Mouse (Mus musculus): ENCODE results near the gene Cfi. TPM values are rescaled to one million over a fixed set of nuclear protein-coding genes. Genes with fewer than 3 reads are reported as not detected.

The Cfi gene
- polyA plus RNA-seq, 1 experiment from 2014 or later: 34.5 TPM

- Histone ChIP-seq H3K27ac (ENCODE audit: low read depth) (peak within 1 kb of the TSS; percentile 75), H3K9me3 (ENCODE audit: control insufficient read depth, low read length) (no peaks in the 10 kb centered on the region), H3K4me3 (ENCODE audit: low read depth, low read length) (peak within 1 kb of the TSS; percentile 70), H3K9ac (ENCODE audit: low read length) (peak within 1 kb of the TSS; percentile 70), H3K27me3 (replicated peaks; ENCODE audit: control insufficient read depth, insufficient read depth, low read length) (no peaks in the 10 kb centered on the region), H3K4me2 (ENCODE audit: low read length) (peak within 1 kb of the TSS; percentile 79), H3K36me3 (ENCODE audit: control insufficient read depth, insufficient read depth, low read length) (peaks cover 7% of the 10 kb centered on the region; the same call in 1 of the 2 replicates), H3K4me1 (replicated peaks; ENCODE audit: control insufficient read depth, insufficient read depth, low read length) (peaks cover 23% of the 10 kb centered on the region)
- ATAC-seq (replicated peaks; ENCODE audit: low FRiP score, low TSS enrichment, low read depth) (peak; percentile 90), DNase-seq (ENCODE audit: low spot score) (peak; percentile 94)
- WGBS: under 1% methylated on average over 34 of the region's 34 CpGs
These were observed 65.7 kb downstream of the Cfi start, which contains the start of gene Casp6 for GRCm38 (mm10) chr3:129901271-129901809. Gene Casp6, plus strand, starts transcription at chr3:129901425.

GRCm38 (mm10) chr3:129903369-129903768 is 67.7 kb downstream of the Cfi start:
- no peaks in the 10 kb centered on the region for H3K27me3 ChIP-seq (replicated peaks; ENCODE audit: control insufficient read depth, insufficient read depth, low read length)
- H3K4me3 ChIP-seq (ENCODE audit: low read depth, low read length): no peak overlapping the region
- no peak for DNase-seq (ENCODE audit: low spot score)
- WGBS: 81% methylated on average over 3 of the region's 3 CpGs
- H3K4me1 ChIP-seq (replicated peaks; ENCODE audit: control insufficient read depth, insufficient read depth, low read length): peaks cover 23% of the 10 kb centered on the region
- H3K36me3 ChIP-seq (ENCODE audit: control insufficient read depth, insufficient read depth, low read length): peaks cover 17% of the 10 kb centered on the region
- H3K9ac ChIP-seq (ENCODE audit: low read length): no peak overlapping the region
- no peak overlapping the region for H3K27ac ChIP-seq (ENCODE audit: low read depth)
- no peak for ATAC-seq (replicated peaks; ENCODE audit: low FRiP score, low TSS enrichment, low read depth)
- no peak overlapping the region for H3K4me2 ChIP-seq (ENCODE audit: low read length)
- H3K9me3 ChIP-seq (ENCODE audit: control insufficient read depth, low read length): no peaks in the 10 kb centered on the region

- Histone ChIP-seq H3K4me2 (ENCODE audit: low read length) (no peak overlapping the region), H3K4me3 (ENCODE audit: low read depth, low read length) (no peak overlapping the region), H3K27ac (ENCODE audit: low read depth) (no peak overlapping the region), H3K36me3 (ENCODE audit: control insufficient read depth, insufficient read depth, low read length) (peaks cover 22% of the 10 kb centered on the region), H3K9ac (ENCODE audit: low read length) (no peak overlapping the region), H3K9me3 (ENCODE audit: control insufficient read depth, low read length) (no peaks in the 10 kb centered on the region), H3K4me1 (replicated peaks; ENCODE audit: control insufficient read depth, insufficient read depth, low read length) (peaks cover 23% of the 10 kb centered on the region), H3K27me3 (replicated peaks; ENCODE audit: control insufficient read depth, insufficient read depth, low read length) (no peaks in the 10 kb centered on the region)
- 85% methylated on average over 8 of the region's 8 CpGs for WGBS
- no peak for ATAC-seq (replicated peaks; ENCODE audit: low FRiP score, low TSS enrichment, low read depth)
- no peak for DNase-seq (ENCODE audit: low spot score)
These were observed 68.2 kb downstream of the Cfi start for GRCm38 (mm10) chr3:129903866-129904265.

GRCm38 (mm10) chr3:129904381-129905132 is 68.9 kb downstream of the Cfi start:
- H3K27me3 ChIP-seq (replicated peaks; ENCODE audit: control insufficient read depth, insufficient read depth, low read length): no peaks in the 10 kb centered on the region
- peaks cover 23% of the 10 kb centered on the region for H3K4me1 ChIP-seq (replicated peaks; ENCODE audit: control insufficient read depth, insufficient read depth, low read length)
- DNase-seq (ENCODE audit: low spot score) (no peak), ATAC-seq (replicated peaks; ENCODE audit: low FRiP score, low TSS enrichment, low read depth) (no peak)
- H3K9me3 ChIP-seq (ENCODE audit: control insufficient read depth, low read length): no peaks in the 10 kb centered on the region
- H3K4me2 ChIP-seq (ENCODE audit: low read length): no peak overlapping the region
- no peak overlapping the region for H3K27ac ChIP-seq (ENCODE audit: low read depth)
- peaks cover 29% of the 10 kb centered on the region for H3K36me3 ChIP-seq (ENCODE audit: control insufficient read depth, insufficient read depth, low read length)
- no peak overlapping the region for H3K4me3 ChIP-seq (ENCODE audit: low read depth, low read length)
- WGBS: 75% methylated on average over 7 of the region's 7 CpGs
- no peak overlapping the region for H3K9ac ChIP-seq (ENCODE audit: low read length)

GRCm38 (mm10) chr3:129912025-129912424 is 76.3 kb downstream of the Cfi start:
- Histone ChIP-seq H3K27ac (ENCODE audit: low read depth) (no peak overlapping the region), H3K27me3 (replicated peaks; ENCODE audit: control insufficient read depth, insufficient read depth, low read length) (no peaks in the 10 kb centered on the region), H3K4me2 (ENCODE audit: low read length) (no peak overlapping the region), H3K36me3 (ENCODE audit: control insufficient read depth, insufficient read depth, low read length) (peaks cover 68% of the 10 kb centered on the region), H3K4me3 (ENCODE audit: low read depth, low read length) (no peak overlapping the region), H3K9ac (ENCODE audit: low read length) (no peak overlapping the region), H3K9me3 (ENCODE audit: control insufficient read depth, low read length) (no peaks in the 10 kb centered on the region), H3K4me1 (replicated peaks; ENCODE audit: control insufficient read depth, insufficient read depth, low read length) (no peaks in the 10 kb centered on the region)
- ATAC-seq (replicated peaks; ENCODE audit: low FRiP score, low TSS enrichment, low read depth) (no peak), DNase-seq (ENCODE audit: low spot score) (no peak)
- WGBS: 93% methylated on average over 14 of the region's 14 CpGs

- DNase-seq (ENCODE audit: low spot score): no peak
These were observed 77.6 kb downstream of the Cfi start for GRCm38 (mm10) chr3:129913241-129913640.

GRCm38 (mm10) chr3:129917424-129917823 is 81.7 kb downstream of the Cfi start:
- Histone ChIP-seq H3K4me1 (replicated peaks; ENCODE audit: control insufficient read depth, insufficient read depth, low read length) (no peaks in the 10 kb centered on the region), H3K4me3 (ENCODE audit: low read depth, low read length) (no peak overlapping the region), H3K4me2 (ENCODE audit: low read length) (no peak overlapping the region), H3K9me3 (ENCODE audit: control insufficient read depth, low read length) (no peaks in the 10 kb centered on the region), H3K9ac (ENCODE audit: low read length) (no peak overlapping the region), H3K27ac (ENCODE audit: low read depth) (no peak overlapping the region), H3K27me3 (replicated peaks; ENCODE audit: control insufficient read depth, insufficient read depth, low read length) (no peaks in the 10 kb centered on the region), H3K36me3 (ENCODE audit: control insufficient read depth, insufficient read depth, low read length) (peaks cover 22% of the 10 kb centered on the region)
- ATAC-seq (replicated peaks; ENCODE audit: low FRiP score, low TSS enrichment, low read depth) (no peak), DNase-seq (ENCODE audit: low spot score) (no peak)
- 77% methylated on average over 3 of the region's 3 CpGs for whole genome bisulfite sequencing

More at GRCm38 (mm10) chr3:129913241-129913640, 77.6 kb downstream of the Cfi start:
- Histone ChIP-seq H3K9me3 (ENCODE audit: control insufficient read depth, low read length) (no peaks in the 10 kb centered on the region), H3K27me3 (replicated peaks; ENCODE audit: control insufficient read depth, insufficient read depth, low read length) (no peaks in the 10 kb centered on the region), H3K4me1 (replicated peaks; ENCODE audit: control insufficient read depth, insufficient read depth, low read length) (no peaks in the 10 kb centered on the region), H3K4me2 (ENCODE audit: low read length) (no peak overlapping the region), H3K4me3 (ENCODE audit: low read depth, low read length) (no peak overlapping the region), H3K9ac (ENCODE audit: low read length) (no peak overlapping the region), H3K27ac (ENCODE audit: low read depth) (no peak overlapping the region), H3K36me3 (ENCODE audit: control insufficient read depth, insufficient read depth, low read length) (peaks cover 62% of the 10 kb centered on the region)
- ATAC-seq (replicated peaks; ENCODE audit: low FRiP score, low TSS enrichment, low read depth): no peak
- 94% methylated on average over 13 of the region's 13 CpGs for WGBS

GRCm38 (mm10) chr3:129918434-129918833 is 82.8 kb downstream of the Cfi start:
- peak; percentile 81 for DNase-seq (ENCODE audit: low spot score)

More at GRCm38 (mm10) chr3:129918434-129918833, 82.8 kb downstream of the Cfi start:
- peaks cover 12% of the 10 kb centered on the region for H3K36me3 ChIP-seq (ENCODE audit: control insufficient read depth, insufficient read depth, low read length)
- no peak overlapping the region for H3K4me2 ChIP-seq (ENCODE audit: low read length)
- 15% methylated on average over 13 of the region's 13 CpGs for WGBS
- ATAC-seq (replicated peaks; ENCODE audit: low FRiP score, low TSS enrichment, low read depth): peak; percentile 62; the same call in 1 of the 2 replicates
- H3K9me3 ChIP-seq (ENCODE audit: control insufficient read depth, low read length): no peaks in the 10 kb centered on the region
- H3K27me3 ChIP-seq (replicated peaks; ENCODE audit: control insufficient read depth, insufficient read depth, low read length): no peaks in the 10 kb centered on the region
- H3K27ac ChIP-seq (ENCODE audit: low read depth): no peak overlapping the region
- H3K4me3 ChIP-seq (ENCODE audit: low read depth, low read length): no peak overlapping the region
- H3K4me1 ChIP-seq (replicated peaks; ENCODE audit: control insufficient read depth, insufficient read depth, low read length): no peaks in the 10 kb centered on the region
- no peak overlapping the region for H3K9ac ChIP-seq (ENCODE audit: low read length)
